Mouse (Mus musculus): Measurements from ENCODE around the gene Elf2.
"Not testable (repeated sequence)": the region's sequence is repeated elsewhere in the genome, so short reads cannot be mapped to it uniquely, and the experiment has no call there.

Elf2 gene

DNA sequence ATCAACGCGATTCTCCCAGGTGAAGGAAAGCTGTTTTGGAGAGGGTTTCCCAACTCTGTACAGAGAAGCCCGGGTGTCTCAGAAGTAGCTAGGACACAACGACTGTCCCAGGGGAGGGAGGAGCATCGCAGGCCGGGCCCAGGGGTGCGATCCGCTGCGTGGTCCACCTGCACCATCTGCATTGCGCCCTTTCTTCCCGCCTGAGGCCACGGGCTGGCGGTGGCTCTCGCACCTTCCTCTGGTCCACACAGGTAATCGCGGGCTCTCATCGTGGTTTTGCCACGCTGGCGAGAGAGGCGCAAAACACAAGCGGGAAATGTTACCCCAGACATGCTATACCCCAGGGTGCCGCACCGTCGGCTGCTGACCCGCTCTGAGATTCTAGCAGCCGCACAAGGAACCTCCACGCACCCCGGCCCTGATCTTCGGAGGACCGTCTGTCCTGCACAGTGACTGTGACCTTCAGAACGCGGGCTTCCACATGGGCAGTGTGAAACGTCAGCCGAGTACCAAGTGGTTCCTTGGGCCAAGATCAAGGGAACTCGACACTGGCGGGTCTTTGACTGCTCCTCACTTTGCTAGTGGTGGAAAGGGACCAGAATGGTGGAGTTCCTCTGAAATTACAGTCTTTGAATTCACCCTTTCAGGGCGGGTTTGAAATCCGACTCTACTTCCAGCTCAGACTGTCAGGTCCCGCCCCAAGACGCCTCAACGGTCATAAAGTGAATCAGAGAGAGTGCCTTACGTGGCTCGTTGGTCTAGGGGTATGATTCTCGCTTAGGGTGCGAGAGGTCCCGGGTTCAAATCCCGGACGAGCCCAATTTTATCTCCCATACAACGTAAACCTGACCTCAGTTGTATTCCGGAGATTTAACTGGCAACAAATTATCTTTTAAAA, 18.4 kb upstream of the Elf2 start:
- DNase-seq (ENCODE audit: low spot score), result no peak

DNA sequence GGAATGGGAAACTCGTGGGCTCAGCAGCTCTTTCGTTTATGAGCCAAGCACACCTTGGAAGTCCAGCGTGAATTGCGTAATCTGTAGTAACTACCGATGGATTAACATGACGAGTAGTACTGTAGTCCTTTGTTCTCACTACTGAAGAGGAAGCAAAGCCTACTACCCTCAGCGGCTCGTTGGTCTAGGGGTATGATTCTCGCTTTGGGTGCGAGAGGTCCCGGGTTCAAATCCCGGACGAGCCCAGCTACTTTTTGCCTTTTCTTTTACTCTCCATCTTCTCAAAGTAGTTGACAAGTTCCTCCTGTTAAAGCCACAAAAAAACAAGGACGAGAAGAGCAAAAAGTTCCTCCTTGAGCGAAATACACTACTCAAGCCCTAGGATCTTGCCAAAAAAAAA, 17.7 kb upstream of the Elf2 start:
- DNase-seq (ENCODE audit: low spot score), result no peak

DNA sequence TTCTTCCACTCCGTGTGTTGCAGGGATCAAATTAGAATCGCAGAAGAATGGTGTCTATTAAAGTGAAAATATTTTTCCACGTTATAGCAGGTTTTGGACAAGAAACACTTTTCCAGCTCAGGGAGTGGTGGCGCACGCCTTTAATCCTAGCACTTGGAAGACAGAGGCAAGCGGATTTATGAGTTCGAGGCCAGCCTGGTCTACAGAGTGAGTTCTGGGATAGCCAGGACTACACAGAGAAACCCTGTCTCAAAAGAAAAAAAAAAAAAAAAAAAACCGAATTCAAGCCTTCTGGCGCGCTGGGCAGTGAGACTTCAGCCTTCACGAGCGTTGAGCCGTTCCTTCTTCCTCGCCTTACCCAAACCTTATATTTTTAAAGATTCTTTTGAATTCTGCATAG, 17.2 kb upstream of the Elf2 start:
- DNase-seq (ENCODE audit: low spot score), result no peak

DNA sequence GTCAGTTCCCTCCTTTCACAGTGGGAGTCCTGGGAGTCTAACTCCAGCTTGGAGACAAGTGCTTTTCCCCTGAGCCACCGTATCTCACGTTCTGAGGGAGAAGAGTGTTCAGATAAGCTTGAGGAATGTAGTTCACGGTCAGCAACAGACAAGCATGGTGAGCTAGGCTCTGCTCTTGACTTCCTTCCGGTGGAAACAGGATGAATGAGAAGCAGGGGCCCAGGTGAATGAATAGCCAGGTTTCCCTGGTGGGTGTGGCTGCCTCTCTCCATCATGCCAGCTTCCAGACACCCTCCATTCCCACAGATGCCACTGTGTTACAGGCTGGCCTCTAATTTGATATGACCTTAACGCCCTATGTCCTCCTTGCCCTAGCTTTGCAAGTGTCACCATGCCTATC, 16.6 kb upstream of the Elf2 start:
- DNase-seq (ENCODE audit: low spot score), result no peak

DNA sequence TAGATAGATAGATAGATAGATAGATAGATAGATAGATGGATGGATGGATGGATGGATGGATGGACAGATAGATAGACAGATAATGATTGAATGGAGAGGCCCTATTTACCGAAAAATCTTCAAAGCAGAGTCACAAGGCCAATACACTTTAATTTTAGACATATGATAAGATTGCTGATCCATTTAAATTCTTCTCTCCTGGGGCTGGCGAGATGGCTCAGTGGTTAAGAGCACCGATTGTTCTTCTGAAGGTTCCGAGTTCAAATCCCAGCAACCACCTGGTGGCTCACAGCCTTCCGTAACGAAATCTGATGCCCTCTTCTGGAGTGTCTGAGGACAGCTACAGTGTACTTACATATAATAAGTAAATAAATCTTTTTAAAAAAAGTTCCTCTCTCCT, 14.5 kb upstream of the Elf2 start:
- not testable (repeated sequence) for DNase-seq (ENCODE audit: low spot score)

DNA sequence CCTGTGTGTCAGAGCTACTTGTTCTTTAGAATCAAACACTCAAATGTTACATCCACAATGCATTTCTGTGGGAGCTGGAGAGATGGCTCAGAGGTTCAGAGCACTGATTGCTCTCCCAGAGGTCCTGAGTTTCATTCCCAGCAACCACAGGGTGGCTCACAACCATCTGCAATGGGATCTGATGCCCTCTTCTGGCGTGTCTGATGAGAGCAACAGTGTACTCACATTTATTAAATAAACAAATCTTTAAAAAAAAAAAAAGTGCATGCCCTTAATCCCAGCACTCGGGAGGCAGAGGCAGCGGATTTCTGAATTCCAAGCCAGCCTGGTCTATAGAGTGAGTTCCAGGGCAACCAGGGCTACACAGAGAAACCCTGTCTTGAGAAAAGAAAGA, 13.6 kb upstream of the Elf2 start:
- no peak for DNase-seq (ENCODE audit: low spot score)

DNA sequence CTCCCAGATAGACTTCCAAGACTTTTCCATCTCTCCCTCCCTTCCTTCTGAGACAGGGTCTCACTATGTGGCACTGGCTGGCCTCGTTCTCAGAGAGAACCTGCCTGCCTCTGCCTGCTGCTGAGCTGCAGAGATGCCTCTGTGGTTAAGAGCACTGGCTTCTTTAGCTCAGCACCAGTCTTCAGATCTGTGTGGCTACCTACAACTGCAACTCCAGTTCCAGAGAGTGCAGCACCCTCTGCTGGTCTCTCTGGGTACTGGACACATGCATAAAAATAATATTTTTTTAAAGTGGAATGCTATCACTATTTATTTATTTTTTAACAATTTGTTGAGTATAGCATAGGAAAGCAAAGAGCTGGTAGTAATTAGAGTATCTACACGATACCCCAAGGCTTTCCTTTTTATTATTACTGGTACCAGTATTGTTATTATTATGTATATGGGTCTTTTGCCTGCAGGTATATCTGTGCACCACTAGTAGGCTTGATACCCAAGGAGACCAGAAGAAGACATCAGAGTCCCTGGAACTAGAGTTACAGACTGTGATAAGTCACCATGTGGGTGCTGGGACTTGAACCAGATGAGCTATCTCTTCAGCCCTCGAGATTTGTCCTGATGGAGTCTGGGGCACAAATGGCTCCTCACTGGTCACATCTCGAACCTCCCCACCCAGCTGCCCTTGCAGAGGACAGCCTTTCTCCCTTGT, 13.0 kb upstream of the Elf2 start:
- no peak for DNase-seq (ENCODE audit: low spot score)

DNA sequence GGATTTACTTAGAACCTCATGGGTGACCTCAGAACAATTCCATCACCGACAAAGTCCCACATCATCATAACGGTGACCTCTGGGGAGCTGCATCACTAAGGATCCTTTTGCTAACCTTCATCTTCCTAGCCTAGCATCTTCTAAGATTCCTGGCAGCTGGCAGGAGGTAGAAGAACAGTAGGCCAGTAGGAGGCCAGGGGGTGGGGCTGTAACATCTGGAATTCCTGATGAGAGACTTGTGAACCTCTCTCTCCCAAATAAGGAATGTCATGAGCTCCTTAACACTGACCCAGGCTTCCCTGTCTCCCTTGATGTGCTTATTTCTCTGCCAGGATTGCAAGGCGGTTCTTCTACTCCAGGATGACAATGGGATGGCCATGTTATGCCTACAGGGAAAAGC, 10.3 kb upstream of the Elf2 start:
- no peak for DNase-seq (ENCODE audit: low spot score)

DNA sequence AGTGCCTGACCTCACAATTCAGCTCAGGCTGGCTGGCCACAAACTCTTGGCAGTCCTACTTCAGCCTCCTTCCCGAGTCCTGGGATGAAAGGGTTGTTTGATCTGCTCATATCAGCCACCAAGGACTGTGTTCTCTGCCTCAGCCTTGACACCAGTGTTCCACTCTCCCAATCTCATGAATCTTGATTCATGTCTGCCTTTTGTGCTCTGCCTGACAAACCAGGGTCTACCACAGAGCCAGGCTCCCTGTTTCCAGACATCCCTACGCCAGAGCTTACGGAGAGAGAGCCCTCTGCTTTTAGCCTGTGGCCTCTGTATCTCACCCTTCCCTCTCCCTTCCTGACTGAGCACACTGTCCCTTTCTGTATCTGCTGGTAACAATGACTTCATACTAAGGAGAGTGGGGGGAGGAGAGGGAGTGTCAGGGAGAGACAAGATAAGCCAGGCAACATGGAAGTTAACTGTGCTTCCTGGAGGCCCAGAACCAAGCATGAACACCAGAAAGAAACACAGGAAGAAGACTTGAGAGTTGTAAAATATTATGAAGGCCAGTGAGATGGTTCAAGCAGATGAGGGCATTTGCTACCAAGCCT, 8.3 kb upstream of the Elf2 start:
- no peak for DNase-seq (ENCODE audit: low spot score)

DNA sequence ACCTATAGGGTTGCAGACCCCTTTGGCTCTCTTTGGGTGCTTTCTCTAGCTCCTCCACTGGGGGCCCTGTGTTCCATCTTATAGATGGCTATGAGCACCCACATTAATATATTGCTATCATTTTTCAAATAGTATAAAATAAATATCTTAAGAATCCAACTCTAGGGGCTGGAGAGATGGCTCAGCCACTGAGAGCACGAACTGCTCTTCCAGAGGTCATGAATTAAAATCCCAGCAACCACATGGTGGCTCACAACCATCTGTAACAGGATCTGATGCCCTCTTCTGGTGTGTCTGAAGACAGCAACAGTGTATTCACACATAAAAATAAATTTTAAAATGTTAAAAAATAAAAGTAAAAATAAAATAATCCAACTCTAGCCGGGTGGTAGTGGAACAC, 4.6 kb upstream of the Elf2 start:
- DNase-seq (ENCODE audit: low spot score), result not testable (repeated sequence)

DNA sequence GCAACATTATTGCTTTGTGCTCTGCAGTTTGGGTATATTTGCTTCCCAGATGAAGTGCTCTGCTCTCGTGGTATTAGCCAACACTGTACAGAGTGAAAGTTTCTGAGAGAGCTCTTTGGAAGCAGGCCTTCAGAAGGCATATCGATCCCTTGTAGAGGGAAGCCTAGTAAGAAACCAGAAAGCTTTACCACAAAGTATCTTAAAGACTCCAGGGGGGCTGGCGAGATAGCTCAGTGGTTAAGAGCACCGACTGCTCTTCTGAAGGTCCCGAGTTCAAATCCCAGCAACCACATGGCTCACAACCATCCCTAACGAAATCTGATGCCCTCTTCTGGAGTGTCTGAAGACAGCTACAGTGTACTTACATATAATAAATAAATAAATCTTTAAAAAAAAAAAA, 3.7 kb upstream of the Elf2 start:
- DNase-seq (ENCODE audit: low spot score), result not testable (repeated sequence)

DNA sequence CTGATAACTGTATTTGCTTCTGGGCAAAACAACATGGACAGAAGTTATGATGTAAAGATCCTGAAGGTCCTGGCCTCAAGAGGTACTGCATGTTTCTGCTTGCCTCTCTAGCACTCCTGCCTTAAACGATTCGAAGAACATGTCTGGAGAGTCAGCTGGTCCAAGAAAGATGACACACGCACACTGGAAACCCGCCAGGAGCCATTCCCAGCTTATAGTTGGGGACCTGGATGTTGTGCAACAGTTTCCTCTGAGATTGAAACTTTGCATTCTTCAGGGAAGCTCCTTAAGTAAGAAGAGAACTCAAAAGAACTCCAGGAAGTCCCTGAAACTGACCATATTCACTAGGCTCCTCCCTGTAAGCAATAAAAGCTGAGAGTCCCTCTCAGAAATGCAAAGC, 2.8 kb upstream of the Elf2 start:
- no peak for DNase-seq (ENCODE audit: low spot score)

DNA sequence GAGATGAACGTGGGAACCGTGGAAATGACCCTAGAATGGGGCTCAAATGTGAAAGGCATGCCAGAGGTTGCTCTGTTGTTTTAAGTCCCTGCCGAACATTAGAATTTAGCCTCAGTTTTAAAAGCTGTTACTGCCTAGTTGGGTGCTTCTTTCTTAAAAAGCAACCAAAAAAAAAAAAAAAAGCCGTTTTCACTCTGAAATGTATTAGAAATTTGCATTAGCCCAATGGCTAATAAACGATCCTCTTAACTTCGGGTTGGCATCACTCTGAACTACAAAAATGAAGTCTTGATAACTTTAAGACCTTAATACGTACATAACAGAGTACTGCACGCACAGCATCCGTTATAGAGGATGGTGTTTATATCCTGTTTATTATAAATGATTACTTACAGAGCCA, 1.7 kb upstream of the Elf2 start:
- no peak for DNase-seq (ENCODE audit: low spot score)

DNA sequence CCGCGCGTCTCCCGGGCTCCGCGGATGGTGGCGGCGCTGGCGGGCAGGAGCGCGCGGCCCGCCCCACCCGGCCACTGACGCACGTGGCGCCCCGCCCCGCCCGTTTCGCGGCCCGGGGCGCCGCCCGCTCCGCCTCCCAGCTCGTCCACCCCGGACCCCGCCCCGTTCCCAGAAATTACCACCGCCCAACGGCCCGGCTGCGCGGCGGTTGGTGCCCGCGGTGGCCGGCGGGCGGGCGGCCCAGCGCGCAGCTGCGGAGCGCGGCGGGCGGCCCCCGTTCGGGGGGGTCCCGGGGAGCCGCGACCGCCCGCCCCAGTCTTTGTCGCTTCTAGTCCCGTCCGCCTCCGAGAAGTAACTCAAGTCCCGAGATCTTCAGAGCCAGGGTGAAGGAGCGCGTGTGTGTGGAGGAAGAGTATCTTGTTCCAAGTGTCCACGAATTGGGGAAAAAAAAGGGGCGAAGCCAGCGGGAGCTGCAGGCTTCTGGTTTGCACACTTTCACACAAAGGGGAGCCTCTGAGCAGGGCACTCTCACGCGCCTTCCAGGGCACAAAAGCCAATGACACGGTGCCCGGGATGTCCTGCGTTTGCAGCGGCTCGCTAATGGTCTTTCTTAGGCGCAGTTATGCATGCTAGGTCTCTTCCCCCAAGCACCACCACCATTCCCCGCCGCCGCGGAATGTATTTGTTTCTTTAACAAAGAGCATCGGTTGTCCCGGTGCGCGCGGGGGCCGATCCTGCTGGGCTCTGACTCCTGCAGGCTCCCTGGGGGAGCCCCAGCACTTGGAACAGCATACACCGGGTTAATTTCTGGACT, 1.0 kb upstream of the Elf2 start:
- peak; percentile 63 for DNase-seq (ENCODE audit: low spot score)

DNA sequence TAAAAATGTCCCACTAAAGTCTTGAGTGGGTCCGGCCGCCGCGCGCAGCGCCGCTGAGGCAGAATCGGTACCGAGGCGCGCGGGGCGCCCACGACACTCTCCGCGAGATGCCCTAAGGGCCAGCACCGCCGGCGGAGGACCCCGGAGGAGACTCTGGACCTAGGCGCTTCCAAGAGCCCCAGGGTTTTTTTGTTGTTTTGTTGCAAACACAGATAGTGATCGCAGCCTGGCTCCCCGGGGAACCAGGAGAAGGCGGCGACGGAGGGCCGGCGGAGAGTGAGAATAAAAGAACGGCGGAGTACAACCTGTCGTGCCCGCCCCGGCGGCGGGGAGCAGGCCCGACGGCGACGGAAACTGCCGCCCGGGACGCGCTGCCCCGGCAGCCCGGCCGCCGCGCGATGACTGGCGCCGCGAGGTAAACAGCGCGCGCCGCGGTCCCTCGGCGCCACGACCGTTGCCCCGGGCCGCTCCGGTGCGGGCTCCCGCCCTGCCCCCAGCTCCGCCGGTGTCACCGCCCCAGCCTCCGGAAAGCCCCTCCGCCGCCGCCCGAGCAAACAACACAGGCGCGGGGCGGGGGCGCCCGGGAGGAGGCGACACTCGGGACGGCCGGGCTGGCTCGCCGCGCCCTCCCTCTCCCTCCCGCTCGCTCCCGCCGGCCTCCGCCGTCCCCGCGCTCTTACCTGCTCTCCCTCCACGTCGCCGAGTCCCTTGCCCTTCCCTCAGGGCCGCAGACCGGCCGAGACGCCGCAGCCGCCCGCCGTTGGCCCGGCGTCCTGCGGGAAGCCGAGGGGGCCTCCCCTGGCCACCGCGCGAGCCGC, 520 bp downstream of the Elf2 start:
- no peak for DNase-seq (ENCODE audit: low spot score)

DNA sequence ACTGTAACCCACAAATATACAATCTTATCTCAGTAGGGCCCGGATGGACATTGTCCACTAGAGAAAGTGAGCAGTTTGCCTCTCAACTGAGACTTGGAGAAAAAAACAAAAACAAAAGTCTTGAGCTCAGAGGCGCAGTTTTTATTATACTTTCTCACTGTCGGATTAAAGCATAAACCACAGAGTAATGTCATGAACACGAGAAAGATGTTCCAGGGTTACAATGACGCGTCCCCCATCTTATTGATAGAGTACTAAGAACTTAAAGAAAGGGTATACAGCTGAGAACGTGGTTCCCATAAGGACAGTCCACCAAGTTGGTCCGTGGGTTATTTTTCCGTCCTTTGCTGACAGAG, 1.1 kb downstream of the Elf2 start:
- no peak for DNase-seq (ENCODE audit: low spot score)

DNA sequence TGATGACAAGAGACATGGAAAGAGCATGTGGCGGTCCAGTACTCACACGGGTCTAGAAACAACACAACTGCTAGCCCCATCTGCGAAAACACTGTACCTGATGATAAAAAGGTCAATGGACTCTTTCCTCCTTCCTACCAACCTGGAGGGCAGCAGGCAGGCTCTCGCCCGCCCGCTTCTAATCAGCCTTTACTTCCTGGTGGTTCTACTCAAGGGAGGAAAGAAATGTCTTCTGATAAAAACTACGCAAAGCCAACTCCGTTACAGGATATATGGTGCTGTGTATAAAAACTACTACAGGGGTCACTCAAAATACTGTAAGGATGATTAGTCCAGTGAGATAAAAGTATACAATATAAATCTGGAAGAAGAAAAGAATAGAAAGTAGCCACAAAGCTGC, 5.1 kb downstream of the Elf2 start:
- no peak for DNase-seq (ENCODE audit: low spot score)

DNA sequence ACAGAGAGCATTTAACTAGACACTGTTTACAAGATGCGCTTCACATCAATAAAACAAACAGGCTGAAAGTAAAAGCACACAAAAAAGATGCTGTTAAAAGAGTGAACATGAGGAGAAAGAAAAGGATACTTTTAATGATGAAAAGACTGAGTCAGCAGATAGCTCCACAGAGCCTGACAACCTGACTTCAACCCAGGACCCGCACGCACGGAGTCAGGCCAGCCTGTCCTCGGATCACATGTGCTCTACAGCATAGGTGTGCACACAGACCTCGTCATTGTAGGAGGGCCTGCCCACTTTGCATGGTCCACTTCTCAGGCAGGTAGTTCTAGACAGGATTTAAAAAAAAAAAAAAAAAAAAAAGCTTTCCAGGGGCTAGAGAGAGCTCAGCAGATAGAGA, 6.5 kb downstream of the Elf2 start:
- DNase-seq (ENCODE audit: low spot score), result no peak

DNA sequence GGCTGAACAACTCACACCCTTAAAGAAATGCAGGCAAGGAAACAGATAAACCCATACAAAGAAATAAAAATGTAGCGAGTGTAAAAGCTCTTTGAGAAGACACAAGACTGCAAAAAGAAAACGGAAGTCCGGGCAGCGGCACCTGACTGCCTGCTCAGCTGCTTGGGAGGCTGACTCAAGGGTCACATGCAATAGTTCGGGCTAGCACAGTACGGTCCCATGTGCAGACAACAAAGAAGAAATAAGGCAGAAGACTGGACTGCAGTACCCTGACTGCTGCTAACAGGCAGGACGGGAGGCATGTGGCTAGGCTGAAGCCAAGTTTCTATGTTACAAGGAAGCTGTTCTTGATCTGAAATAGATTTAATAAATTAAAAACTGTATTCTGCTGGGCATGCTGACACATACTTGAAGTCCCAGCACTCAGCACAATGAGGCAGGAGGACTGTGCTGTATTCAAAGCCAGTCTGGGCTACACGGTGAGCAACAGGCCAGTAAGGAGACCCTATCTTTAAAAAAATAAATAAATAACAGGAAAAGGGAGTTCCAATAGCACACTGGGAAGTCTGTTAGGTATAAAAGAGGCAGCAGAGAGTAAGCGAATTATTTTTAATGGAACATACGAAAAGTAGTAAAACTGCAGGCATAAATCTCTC, 7.1 kb downstream of the Elf2 start:
- DNase-seq (ENCODE audit: low spot score), result no peak

DNA sequence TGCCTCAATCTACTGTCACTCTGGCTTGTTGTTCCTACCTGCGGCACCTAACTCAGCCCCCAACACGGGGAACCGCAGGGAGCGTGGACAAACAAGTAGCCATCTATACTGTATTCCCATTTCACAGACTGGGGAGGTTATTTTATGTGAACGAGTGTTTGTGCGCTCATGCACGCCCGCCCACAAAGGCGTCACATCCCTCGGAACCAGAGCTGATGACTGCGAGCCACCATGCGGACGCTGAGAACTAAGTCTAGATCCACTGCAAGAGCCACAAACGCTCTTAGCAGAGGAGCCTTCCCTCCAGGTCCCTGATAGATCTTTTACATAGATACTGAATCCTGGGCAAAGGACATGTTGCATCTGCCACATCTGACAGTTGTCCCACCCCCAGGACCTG, 10.4 kb downstream of the Elf2 start:
- no peak for DNase-seq (ENCODE audit: low spot score)

DNA sequence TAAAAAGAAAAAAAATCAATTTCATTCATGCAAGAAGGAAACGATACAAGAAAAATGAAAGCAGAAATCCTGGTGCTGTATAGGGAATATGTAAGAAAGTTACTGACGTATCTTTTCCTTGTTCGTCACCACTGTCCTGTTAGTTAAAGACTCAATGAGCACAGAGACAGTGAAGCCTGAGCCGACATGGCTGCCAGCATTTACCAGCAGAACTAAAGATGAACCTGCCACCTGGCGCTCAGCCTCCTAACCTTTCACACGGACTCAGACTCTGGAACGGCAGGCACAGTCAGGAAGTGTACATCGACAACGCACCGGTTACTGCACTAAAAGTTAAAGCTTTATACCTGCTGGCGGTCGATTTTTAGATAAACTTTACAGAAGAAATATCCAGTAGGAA, 11.9 kb downstream of the Elf2 start:
- no peak for DNase-seq (ENCODE audit: low spot score)

All from urinary bladder, postnatal 10 days (tissue).